Mouse (Mus musculus) frontal cortex, adult (tissue): ENCODE data around the gene Snd1.

Source experiments
- ATAC-seq: cut with Nextera tagmentation; 2 replicates; pipeline ENCODE4 v1.9.2; 2017; ENCODE audit warnings: mild to moderate bottlenecking, moderate library complexity, mixed read lengths; ENCODE audit not compliant: low TSS enrichment

Snd1 gene

GRCm38 (mm10) chr6:28706108-28706975 is 231.4 kb downstream of the Snd1 start:
- peak; percentile 24; the same call in 1 of the 2 replicates for ATAC-seq

- ATAC-seq, result no peak
These were observed 232.1 kb downstream of the Snd1 start for GRCm38 (mm10) chr6:28706976-28707592.

- ATAC-seq, result no peak
These were observed 235.1 kb downstream of the Snd1 start for GRCm38 (mm10) chr6:28710035-28710434.

- ATAC-seq, result peak; percentile 48; the same call in 1 of the 2 replicates
These were observed 242.4 kb downstream of the Snd1 start for GRCm38 (mm10) chr6:28717203-28717844.

- ATAC-seq, result no peak
These were observed 242.9 kb downstream of the Snd1 start for GRCm38 (mm10) chr6:28717845-28718237.

GRCm38 (mm10) chr6:28720391-28721171 is 245.6 kb downstream of the Snd1 start:
- no peak for ATAC-seq

- ATAC-seq, result no peak
These were observed 248.1 kb downstream of the Snd1 start for GRCm38 (mm10) chr6:28723059-28723458.

- no peak for ATAC-seq
These were observed 249.8 kb downstream of the Snd1 start for GRCm38 (mm10) chr6:28724776-28725175.

- ATAC-seq, result peak; percentile 12; the same call in 1 of the 2 replicates
These were observed 254.3 kb downstream of the Snd1 start for GRCm38 (mm10) chr6:28729236-28729635.

- peak; percentile 7; the same call in 1 of the 2 replicates for ATAC-seq
These were observed 254.7 kb downstream of the Snd1 start for GRCm38 (mm10) chr6:28729649-28730048.

GRCm38 (mm10) chr6:28731246-28731645 is 256.3 kb downstream of the Snd1 start:
- 0 out of 2 replicates have a peak, but pooled peaks have one; percentile 31 for ATAC-seq

- ATAC-seq, result no peak
These were observed 259.1 kb downstream of the Snd1 start for GRCm38 (mm10) chr6:28733884-28734647.

GRCm38 (mm10) chr6:28735116-28735515 is 260.2 kb downstream of the Snd1 start:
- no peak for ATAC-seq

- ATAC-seq, result no peak
These were observed 261.7 kb downstream of the Snd1 start for GRCm38 (mm10) chr6:28736665-28737064.

GRCm38 (mm10) chr6:28737601-28738000 is 262.7 kb downstream of the Snd1 start:
- ATAC-seq, result no peak

- no peak for ATAC-seq
These were observed 268.6 kb downstream of the Snd1 start for GRCm38 (mm10) chr6:28743586-28743985.

- peak; percentile 58 for ATAC-seq
These were observed 270.9 kb downstream of the Snd1 start for GRCm38 (mm10) chr6:28745864-28746263.

- peak; percentile 56 for ATAC-seq
These were observed 272.1 kb downstream of the Snd1 start for GRCm38 (mm10) chr6:28747025-28747424.

GRCm38 (mm10) chr6:28747931-28748670 is 273.2 kb downstream of the Snd1 start:
- ATAC-seq, result no peak

GRCm38 (mm10) chr6:28749224-28749623 is 274.3 kb downstream of the Snd1 start:
- ATAC-seq, result no peak
